Mouse (Mus musculus): ENCODE results near the gene Srsf9. TPM values are rescaled to one million over a fixed set of nuclear protein-coding genes. Genes with fewer than 3 reads are reported as not detected.

The Srsf9 gene
- polyA plus RNA-seq, 1 experiment from 2014 or later: 234 TPM

- peak overlapping the region; percentile 63 for H3K4me2 ChIP-seq (ENCODE audit: low read length)
- no peaks in the 10 kb centered on the region for H3K36me3 ChIP-seq (ENCODE audit: insufficient read depth, low read length)
- H3K27ac ChIP-seq: peak overlapping the region; percentile 74
- ATAC-seq (replicated peaks; ENCODE audit: low FRiP score, low read depth) (peak; percentile 89), DNase-seq (ENCODE audit: low spot score) (peak; percentile 97)
- no peaks in the 10 kb centered on the region for H3K9me3 ChIP-seq (replicated peaks; ENCODE audit: low read length)
- no peaks in the 10 kb centered on the region for H3K27me3 ChIP-seq (ENCODE audit: insufficient read depth, low read length)
- peak; percentile 74 for TF ChIP-seq CTCF (IDR thresholded peaks at IDR 0.05; ENCODE audit: low read depth)
- H3K4me3 ChIP-seq (replicated peaks; ENCODE audit: low read depth, low read length): peak overlapping the region; percentile 30
- peaks cover 14% of the 10 kb centered on the region for H3K4me1 ChIP-seq (replicated peaks; ENCODE audit: insufficient read depth, low read length)
- under 1% methylated on average over 21 of the region's 22 CpGs for WGBS
- 0 out of 2 replicates have a peak overlapping the region, but pooled peaks have one; percentile 24 for H3K9ac ChIP-seq (ENCODE audit: low read depth, low read length)
These were observed 7.7 kb upstream of the Srsf9 start for GRCm38 (mm10) chr5:115319004-115319940.

- ATAC-seq (replicated peaks; ENCODE audit: low FRiP score, low read depth) (peak; percentile 20; the same call in 1 of the 2 replicates), DNase-seq (ENCODE audit: low spot score) (no peak)
- H3K9me3 ChIP-seq (replicated peaks; ENCODE audit: low read length): no peaks in the 10 kb centered on the region
- H3K36me3 ChIP-seq (ENCODE audit: insufficient read depth, low read length): 0 out of 2 replicates have a peak, but pooled peaks cover 14% of the 10 kb centered on the region
- peaks cover 14% of the 10 kb centered on the region; the same call in 1 of the 2 replicates for H3K4me1 ChIP-seq (replicated peaks; ENCODE audit: insufficient read depth, low read length)
- WGBS: 25% methylated on average over 11 of the region's 11 CpGs
- H3K27ac ChIP-seq: peak overlapping the region; percentile 65
- peak overlapping the region; percentile 89 for H3K4me3 ChIP-seq (replicated peaks; ENCODE audit: low read depth, low read length)
- H3K9ac ChIP-seq (ENCODE audit: low read depth, low read length): peak overlapping the region; percentile 94
- peak overlapping the region; percentile 97 for H3K4me2 ChIP-seq (ENCODE audit: low read length)
- no peak for TF ChIP-seq CTCF (IDR thresholded peaks at IDR 0.05; ENCODE audit: low read depth)
- no peaks in the 10 kb centered on the region for H3K27me3 ChIP-seq (ENCODE audit: insufficient read depth, low read length)
These were observed 633 bp upstream of the Srsf9 start for GRCm38 (mm10) chr5:115326256-115326831.

GRCm38 (mm10) chr5:115327610-115328548 lies 902 bp downstream of the Srsf9 start:
- H3K4me3 ChIP-seq (replicated peaks; ENCODE audit: low read depth, low read length): peak overlapping the region; percentile 89
- TF ChIP-seq CTCF (IDR thresholded peaks at IDR 0.05; ENCODE audit: low read depth): no peak
- peaks cover 14% of the 10 kb centered on the region; the same call in 1 of the 2 replicates for H3K4me1 ChIP-seq (replicated peaks; ENCODE audit: insufficient read depth, low read length)
- WGBS: 1% methylated on average over 55 of the region's 55 CpGs
- H3K9me3 ChIP-seq (replicated peaks; ENCODE audit: low read length): no peaks in the 10 kb centered on the region
- peaks cover 21% of the 10 kb centered on the region; the same call in 1 of the 2 replicates for H3K36me3 ChIP-seq (ENCODE audit: insufficient read depth, low read length)
- peak; percentile 26 for ATAC-seq (replicated peaks; ENCODE audit: low FRiP score, low read depth)
- H3K27me3 ChIP-seq (ENCODE audit: insufficient read depth, low read length): no peaks in the 10 kb centered on the region
- peak overlapping the region; percentile 97 for H3K4me2 ChIP-seq (ENCODE audit: low read length)
- peak overlapping the region; percentile 89 for H3K27ac ChIP-seq
- peak overlapping the region; percentile 94 for H3K9ac ChIP-seq (ENCODE audit: low read depth, low read length)
- peak; percentile 57 for DNase-seq (ENCODE audit: low spot score)

- peaks cover 12% of the 10 kb centered on the region; the same call in 1 of the 2 replicates for H3K4me1 ChIP-seq (replicated peaks; ENCODE audit: insufficient read depth, low read length)
- 88% methylated on average over 9 of the region's 9 CpGs for WGBS
- peaks cover 50% of the 10 kb centered on the region for H3K36me3 ChIP-seq (ENCODE audit: insufficient read depth, low read length)
- H3K9ac ChIP-seq (ENCODE audit: low read depth, low read length): no peak overlapping the region
- no peak for TF ChIP-seq CTCF (IDR thresholded peaks at IDR 0.05; ENCODE audit: low read depth)
- DNase-seq (ENCODE audit: low spot score): no peak
- no peak overlapping the region for H3K27ac ChIP-seq
- H3K4me3 ChIP-seq (replicated peaks; ENCODE audit: low read depth, low read length): no peak overlapping the region
- no peaks in the 10 kb centered on the region for H3K27me3 ChIP-seq (ENCODE audit: insufficient read depth, low read length)
- no peaks in the 10 kb centered on the region for H3K9me3 ChIP-seq (replicated peaks; ENCODE audit: low read length)
- no peak for ATAC-seq (replicated peaks; ENCODE audit: low FRiP score, low read depth)
- no peak overlapping the region for H3K4me2 ChIP-seq (ENCODE audit: low read length)
These were observed 4.0 kb downstream of the Srsf9 start for GRCm38 (mm10) chr5:115330955-115331354.

- no peak overlapping the region for H3K9ac ChIP-seq (ENCODE audit: low read depth, low read length)
- H3K4me3 ChIP-seq (replicated peaks; ENCODE audit: low read depth, low read length): no peak overlapping the region
- DNase-seq (ENCODE audit: low spot score) (no peak), ATAC-seq (replicated peaks; ENCODE audit: low FRiP score, low read depth) (no peak)
- H3K9me3 ChIP-seq (replicated peaks; ENCODE audit: low read length): no peaks in the 10 kb centered on the region
- no peaks in the 10 kb centered on the region for H3K27me3 ChIP-seq (ENCODE audit: insufficient read depth, low read length)
- H3K4me2 ChIP-seq (ENCODE audit: low read length): no peak overlapping the region
- 86% methylated on average over 3 of the region's 3 CpGs for WGBS
- no peak overlapping the region for H3K27ac ChIP-seq
- H3K36me3 ChIP-seq (ENCODE audit: insufficient read depth, low read length): peaks cover 53% of the 10 kb centered on the region
- TF ChIP-seq CTCF (IDR thresholded peaks at IDR 0.05; ENCODE audit: low read depth): no peak
- H3K4me1 ChIP-seq (replicated peaks; ENCODE audit: insufficient read depth, low read length): peaks cover 7% of the 10 kb centered on the region; the same call in 1 of the 2 replicates
These were observed 6.6 kb downstream of the Srsf9 start for GRCm38 (mm10) chr5:115333626-115334025.

All from kidney, postnatal 0 days (tissue).